Mouse (Mus musculus) ES-CJ7 (cell line): ENCODE data around the gene Ppp1r18.

Source experiments
- DNase-seq: peaks from one replicate; pipeline ENCODE4 v3.0.0; 2011; ENCODE audit warnings: low read depth, low spot score

Gene Ppp1r18

DNA sequence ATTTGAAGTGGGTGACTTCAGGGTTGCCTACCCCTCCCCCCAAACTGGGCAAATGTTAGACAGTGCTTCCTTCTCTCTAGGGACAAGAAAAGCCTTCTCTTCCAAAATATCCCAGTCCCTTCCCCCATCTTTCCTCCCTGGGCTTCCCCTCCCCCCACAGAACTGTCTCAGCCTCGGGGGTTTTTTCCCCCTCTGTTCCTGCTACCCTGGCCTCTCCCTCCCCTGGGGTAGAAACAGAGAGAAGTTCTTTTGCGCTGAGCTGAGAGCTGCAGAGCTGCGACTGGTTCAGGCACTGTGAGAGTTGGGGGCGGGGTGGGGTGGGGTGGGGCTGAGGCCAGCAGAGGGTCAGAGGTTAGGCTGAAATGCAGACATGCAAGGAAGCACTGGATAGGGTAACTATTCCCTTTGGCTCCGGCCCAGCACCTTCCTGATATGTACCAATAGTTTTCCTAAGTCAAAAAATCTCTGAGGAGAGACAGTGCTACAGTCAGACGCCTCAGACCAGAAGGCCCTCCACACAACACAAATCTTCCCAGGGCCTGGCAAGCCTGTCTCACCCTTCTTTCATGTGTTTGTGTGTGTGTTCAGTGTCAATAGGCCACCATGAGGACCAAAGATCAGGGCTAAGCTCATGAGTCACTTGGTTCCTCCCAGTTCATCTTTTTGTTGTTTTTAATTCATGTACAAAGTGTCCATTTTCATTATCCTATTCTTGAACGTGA lies 4.1 kb downstream of the Ppp1r18 start:
- peak; percentile 95 for DNase-seq

DNA sequence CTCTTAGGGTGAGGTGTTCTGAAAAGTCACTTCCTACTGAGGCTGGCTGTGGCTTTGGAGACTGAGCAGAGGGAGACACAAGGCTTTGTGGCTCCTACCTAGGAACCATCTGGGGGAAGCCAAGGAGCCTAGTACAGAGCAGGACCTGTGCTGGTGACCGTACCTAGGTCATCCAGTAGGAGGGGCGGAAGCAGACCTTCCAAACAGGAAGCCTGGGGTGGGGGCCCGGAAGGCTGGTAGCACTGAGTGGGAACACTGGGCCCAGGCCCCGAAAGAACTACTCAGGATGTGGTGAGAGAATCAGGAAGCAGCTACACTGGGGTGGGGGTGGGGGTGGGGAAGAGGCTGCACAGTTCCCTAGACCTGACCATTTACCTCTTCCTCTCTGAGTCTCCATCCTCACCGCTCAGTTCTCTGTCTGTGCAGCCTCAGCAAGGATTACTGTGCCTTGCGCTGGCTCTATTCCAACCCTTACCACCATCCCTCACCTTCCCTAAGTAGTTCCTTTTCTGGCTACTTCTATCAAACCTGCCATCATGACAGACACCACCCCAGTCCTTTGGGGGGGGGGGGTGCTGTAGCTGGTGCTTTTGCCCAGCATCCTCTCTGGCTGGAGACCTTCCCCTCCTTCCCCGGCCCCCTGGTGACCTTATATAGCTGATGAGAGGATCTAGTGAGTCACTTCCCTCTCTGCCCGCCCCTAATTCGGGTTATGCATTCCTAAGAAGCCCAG lies 4.9 kb downstream of the Ppp1r18 start:
- peak; percentile 86 for DNase-seq

DNA sequence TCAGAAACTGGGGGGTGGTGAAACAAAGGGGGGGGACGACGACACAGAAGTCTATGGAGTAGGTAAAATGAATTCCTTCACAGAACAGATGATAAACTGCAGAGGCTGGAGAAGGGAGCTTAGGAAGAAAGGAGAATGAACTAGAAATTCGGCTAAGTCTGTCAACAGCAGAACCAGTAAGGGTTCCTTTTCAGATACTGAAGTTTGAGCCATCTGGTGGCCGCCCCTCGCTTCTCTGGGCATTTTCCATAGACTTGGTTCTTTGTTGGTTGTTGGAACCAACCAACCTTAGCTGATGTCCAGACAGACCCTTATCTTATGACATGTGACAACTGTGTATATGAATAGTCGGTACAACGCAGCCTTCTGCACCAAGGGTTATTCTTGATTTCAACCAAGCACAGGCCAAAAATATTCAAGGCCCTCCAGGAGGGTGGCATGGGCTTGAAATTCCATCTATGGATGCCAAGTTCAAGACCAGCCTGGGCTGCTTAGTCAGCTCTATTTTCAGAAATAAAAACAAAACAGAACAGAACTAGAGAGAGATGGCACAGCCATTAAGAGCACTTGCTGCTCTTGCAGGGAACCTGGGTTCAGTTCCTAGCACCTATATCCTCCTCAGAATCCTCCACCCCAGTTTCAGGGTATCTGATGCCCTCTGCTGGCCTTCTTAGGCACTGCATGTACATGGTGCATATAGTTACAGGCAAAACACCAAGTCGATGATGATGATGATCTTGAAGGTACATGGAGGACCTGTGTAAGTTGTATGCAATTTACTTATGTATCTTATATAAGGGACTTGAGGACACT lies 5.7 kb downstream of the Ppp1r18 start:
- peak; percentile 81 for DNase-seq

DNA sequence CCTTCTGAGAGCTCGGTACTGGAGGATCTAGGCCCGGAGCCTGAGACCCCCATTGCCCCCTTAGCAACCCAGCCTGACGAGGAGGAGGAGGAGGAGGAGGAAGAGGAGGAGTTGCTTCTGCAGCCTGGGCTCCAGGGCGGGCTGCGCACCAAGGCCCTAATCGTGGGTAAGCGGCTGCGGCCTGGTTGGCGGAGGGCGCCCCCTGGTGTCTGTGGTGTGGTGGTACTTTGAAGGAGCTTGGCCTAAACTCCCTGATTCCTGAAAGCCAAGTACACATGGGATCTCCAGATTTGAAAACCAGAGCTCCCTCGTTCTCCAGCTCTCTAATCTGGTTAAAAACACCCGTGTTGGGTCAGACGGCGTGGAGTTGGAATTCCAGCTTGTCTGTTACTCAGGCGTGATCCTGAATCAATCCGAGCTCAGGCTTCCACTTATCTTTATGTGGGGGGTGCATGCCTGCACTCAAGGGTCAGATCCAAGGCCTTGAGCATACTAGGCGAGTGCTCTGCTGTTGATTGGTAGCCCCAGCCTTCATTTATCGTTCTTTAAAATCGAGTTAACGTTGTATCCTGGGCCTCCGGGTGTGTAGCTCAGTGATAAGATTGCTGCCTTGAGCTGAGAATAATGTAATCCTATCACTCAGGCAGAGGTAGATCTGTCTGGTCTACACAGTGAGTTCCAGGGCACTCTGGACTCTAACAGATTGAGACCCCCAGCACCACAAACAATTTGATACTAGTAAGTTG lies 8.6 kb downstream of the Ppp1r18 start:
- peak; percentile 82 for DNase-seq

DNA sequence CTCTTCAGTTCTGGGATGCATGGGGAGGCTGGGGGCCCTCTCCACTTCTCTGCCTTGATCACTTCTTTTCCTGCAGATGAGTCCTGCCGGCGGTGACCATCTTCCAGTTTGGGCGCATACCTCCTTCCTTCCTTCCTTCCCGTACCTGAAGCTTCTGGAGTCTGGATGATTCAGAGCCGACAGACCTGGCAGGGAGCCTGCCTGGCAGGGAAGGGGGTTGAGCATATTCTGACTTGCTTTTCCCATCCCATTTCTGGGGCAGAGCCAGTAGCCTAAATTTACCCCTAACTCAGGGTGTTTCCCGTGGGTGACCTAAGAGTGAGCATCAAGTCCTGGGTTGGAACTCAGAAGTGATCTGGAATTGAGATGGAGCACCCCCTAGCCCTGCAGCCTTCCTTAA lies 9.3 kb downstream of the Ppp1r18 start:
- DNase-seq, result no peak

DNA sequence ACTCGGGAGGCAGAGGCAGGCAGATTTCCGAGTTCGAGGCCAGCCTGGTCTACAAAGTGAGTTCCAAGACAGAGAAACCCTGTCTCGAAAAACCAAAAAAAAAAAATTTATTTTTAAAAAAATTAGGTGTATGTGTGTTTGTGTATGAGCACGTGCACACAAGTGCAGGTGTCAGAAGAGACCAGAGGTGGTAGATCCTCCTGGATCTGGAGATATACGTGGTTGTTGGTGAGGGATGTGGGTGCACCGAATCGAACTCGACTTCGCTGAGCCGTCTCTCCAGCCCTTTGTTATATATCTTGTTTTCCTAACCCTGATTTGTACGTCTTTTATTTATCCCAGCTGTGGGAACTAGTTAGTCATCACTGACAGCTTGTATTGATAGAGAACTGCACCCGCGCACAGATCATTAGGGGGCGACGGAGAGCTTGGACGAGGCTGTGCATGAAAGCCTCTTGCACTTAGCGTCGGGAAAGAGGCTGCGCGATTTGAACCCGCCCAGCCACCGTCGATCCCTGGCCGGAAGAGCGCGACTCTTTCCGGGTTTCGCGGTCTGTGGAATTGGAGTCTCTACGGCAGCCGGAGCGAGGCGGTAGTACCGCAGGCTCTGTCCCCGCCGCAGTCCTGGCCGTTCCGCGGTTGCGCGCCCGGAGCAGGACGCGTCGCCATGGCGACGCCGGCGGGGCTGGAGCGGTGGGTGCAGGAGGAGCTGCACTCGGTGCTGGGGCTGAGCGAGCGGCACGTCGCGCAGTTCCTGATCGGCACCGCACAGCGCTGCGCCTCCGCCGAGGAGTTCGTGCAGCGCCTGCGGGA lies 14.1 kb downstream of the Ppp1r18 start, which contains the start of gene Dhx16:
Gene Dhx16 (plus strand): TSS at position 575 of the 813 bp plus-strand sequence.
- peak; percentile 96 for DNase-seq

DNA sequence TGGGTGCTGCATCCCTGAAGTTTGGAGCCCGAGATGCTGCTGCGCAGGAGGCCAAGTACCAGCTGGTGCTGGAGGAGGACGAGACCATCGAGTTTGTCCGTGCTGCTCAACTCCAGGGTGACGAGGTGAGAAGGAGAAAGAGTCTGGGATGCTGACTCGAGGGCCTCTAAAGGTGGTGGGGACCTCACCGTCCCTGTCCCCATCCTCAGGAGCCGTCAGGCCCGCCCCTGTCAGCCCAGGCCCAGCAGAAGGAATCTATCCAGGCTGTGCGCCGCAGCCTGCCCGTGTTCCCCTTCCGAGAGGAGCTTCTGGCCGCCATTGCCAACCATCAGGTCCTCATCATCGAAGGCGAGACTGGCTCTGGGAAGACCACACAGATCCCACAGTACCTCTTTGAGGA lies 17.5 kb downstream of the Ppp1r18 start:
- no peak for DNase-seq

DNA sequence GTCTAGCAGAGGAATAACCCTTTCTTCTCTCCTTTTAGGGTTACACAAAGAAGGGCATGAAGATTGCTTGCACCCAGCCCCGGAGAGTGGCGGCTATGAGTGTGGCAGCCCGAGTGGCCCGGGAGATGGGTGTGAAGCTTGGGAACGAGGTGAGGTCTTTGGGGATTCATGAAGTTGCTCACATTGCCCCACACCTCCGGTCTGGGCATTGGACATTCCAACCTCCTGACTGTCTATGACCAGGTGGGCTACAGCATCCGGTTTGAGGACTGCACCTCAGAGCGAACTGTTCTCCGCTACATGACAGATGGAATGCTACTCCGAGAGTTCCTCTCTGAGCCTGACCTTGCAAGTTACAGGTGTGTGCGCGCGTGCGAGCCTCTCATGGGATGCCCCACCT lies 18.4 kb downstream of the Ppp1r18 start:
- DNase-seq, result no peak

DNA sequence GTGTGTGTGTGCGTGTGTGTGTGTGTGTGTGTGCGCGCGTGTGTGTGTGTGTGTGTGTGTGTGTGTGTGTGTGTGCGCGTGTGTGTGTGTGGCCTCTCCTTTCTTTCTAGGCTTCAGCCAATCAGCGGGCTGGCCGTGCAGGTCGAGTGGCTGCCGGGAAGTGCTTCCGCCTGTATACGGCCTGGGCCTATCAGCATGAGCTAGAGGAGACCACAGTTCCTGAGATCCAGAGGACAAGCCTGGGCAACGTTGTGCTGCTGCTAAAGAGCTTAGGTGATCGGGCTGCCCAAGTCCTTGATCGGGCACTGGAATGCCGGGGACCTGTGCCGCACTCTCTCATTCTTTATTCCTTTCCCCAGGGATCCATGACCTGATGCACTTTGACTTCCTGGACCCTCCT lies 22.3 kb downstream of the Ppp1r18 start:
- DNase-seq, result peak; percentile 84

DNA sequence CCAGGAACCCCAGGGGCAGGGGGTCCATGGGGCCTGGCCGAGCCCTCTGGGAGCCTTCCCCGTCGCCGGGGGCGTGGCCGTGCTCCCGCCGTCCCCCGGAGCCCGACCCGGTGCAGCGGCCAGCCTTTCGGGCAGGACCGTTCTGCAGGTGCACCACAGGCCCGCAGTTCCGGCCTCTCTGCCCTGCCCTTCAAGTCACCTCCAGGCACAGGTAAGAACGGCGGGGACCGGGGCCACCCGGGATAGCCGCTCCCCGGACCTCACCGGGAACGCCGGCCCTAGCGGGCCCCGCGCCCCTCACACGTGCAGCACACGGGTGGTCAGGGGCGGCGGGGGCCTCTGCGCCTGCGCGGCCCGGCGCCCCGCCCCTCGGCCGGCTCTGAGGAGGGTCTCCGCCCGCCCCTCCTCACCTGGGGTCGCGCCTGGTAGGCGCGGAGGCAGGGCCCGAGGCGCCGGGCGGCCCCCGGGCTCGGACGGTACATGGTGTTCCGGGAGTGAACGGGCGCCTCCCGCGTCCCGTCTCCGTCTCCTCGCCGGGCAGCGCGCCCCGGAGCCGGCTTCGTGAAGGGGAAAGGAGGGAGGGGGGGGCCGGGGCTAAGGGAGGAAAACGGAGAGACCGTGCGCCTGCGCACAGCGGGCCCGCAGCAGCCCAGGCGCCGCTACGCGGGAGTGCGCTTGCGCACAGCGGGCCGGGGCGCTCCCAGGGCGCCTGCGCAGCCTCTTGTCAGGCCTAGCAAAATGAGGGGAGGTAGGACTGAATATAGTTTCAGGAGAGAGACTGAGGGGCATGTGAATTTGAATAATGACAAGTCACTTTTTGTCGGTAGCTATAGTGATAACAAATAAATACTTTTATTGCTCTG lies 31.6 kb downstream of the Ppp1r18 start, which contains the start of gene 2310061I04Rik:
Gene 2310061I04Rik (minus strand): TSS at position 651 of the 863 bp plus-strand sequence.
- DNase-seq, result peak; percentile 92

DNA sequence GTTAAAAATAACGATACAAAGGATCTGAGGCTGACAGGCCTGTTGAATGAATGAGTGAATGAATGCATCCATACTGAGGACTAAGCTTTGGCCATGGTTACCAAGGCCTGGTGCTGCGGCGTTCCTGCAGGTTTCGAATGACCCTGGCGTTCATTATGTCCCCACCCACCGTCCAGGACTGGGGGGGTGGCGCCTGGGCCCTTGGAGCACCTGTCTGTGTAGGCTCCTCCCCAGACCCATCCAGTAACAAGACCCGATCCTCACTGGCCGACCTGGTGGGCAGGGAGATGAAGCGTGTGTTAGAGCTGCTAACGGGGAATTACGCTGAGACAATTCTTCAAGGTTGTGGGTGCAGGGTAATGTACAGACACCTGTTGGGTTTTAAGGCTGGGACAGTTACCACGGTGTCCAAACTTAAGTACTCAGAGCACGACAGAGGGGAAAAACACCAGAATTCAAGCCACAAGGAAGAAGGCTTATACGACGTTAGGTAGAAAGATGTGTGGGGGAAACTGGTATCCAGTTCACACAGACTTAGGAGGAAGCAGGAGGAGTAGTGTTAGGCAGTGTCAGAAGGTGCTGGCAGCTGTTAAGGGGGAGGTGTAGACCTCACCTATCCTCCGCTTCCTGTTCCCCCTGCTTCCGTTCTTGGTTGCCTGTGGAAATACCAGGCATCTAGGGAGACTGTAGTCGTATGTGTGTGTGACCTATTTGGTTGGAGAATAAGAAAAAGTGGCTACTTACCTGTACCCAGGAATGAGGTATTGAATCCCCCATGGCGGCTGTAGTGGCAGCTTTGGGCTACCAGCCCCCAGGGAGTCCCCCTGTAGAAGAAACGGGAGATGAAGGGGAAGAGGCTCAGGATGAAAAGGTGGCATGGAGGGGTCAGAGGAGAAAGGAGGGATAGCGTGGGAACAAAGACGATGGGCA lies 32.5 kb downstream of the Ppp1r18 start:
- peak; percentile 69 for DNase-seq

DNA sequence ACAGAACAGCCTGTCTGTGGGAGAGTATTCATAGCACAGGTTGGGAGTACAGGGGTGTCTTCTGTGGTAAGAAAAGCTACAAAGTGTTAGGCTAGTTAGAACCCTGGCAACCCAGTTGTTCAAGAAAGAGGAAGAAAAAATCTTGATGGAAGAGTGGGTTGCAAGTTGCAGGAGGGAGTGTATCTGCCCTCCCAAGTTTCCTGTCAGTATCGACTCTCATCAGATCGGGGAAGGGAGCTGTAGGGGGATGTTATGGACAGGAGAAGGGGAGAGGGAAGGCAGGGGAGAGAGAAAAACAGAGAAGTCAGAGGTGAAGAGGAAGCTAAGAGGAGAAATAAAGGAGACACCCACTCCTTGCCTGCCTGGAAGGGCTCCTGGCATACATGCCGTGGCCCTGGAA lies 35.2 kb downstream of the Ppp1r18 start:
- DNase-seq, result no peak

DNA sequence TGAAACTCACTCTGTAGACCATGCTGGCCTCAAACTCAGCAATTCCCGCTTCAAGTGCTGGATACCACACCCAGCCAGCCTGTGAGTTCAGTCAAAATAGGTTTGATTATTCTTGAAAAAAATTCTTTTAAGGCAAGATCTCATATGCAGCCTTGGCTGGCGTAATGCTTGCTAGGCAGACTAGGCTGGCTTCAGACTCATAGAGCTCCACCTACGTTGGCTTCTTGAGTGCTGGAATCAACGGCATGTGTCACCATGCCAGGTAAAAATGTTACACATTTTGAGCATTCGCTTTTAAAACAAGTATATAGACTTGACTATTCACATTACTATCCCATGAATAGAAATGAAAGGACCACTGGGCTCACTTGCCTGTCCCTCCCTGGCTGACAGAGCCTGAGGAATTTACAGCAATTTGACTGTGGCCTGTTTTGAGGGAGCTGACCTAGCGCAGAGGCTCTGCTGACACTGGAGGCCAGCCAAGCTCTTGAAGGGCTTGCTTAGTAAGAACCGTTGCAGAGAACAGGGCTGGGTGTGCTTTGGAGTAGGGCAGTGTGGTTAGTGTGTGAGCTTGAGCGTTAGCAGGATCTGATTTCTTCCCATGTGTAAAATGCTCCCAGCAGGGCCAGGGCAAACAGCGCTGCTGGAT lies 38.1 kb downstream of the Ppp1r18 start:
- DNase-seq, result no peak

DNA sequence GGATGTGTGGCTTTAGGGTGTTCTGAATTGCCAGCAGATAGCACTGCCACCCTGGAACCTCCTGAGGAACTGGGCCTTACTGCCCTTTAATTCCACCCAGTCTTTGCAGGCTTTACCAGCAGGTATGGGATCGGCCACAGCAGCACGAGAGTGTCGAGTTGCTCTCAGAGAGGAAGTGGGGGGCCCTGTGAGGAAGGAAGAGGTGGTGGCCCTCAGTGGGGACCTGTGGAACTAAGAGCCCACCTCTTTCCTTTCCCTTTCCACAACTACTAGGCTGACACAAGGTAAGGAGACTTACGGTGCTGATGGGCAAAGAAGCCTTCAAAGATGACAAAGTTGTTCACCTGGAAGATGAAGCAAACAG lies 38.6 kb downstream of the Ppp1r18 start:
- no peak for DNase-seq

DNA sequence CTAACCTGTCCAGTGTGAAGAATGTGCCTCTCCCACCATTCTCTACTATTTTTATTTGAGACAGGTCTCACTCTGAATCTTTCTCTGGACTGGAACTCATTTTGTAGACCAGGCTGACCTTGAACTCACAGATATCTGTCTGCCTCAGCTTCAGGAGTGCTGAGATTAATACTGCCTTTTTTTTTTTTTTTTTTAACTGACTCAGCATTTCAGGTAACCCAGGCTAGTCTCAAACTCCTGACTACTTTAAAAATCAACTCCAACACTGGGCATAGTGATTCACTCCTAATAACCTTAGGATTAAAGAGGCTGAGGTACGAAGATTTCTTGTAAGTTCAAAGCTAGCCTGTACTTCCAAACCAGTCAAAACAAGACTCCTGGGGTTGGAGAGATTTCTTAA lies 40.2 kb downstream of the Ppp1r18 start:
- no peak for DNase-seq

DNA sequence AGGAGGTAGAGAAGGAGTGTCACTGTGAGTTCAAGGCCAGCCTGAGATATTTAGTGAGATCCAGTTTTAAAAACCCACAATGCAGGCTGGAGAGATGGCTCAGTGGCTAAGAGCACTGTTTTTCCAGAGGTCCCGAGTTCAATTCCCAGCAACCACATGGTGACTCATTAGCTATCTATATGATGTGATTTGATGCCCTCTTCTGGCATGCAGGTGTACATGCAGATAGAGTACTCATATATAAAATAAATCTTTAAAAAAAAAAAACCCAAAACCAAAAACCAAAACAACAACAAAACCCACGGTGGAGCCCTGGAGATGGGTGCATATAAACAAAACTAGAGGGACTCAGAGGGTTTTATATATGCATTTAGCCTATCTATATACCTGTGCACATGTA lies 42.2 kb downstream of the Ppp1r18 start:
- no peak for DNase-seq

DNA sequence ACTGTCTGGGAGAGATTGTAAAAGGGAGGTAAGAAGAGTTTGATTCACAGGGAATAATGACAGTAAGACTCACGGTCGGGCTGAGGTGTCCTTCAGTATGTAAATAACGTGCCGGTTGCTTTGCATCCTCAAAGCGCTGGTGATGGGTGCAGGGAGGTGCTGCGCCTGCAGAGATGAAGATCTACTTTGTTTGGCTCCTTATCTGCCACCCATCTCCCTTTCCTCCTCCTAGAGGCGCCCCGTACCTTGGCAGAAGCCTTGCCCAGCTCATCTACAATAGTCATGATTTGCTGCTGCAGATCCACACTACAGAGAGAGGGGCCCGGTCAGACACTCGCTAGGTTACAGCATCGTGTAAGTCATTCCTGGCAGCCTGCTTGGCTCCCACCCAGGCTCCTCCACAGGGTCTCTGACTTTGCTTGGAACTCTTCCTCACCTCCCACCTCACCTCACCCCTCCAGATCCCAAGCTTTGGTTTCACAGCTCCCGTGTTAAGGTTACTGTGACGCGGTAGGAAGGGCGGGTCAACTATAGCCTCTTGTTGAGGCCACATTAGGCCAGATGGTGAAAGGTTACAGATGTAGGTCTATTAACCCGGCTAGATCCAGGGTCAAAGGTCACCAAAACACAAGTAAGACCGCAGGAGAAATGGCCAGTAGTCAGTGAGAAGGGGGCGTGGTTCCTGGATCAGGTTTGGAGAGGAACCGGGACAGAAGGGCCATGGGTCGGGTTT lies 44.0 kb downstream of the Ppp1r18 start:
- no peak for DNase-seq
